Mouse (Mus musculus): ENCODE measurements at regions not wholly inside any gene's neighbourhood (a gene's known extent, or its start where the extent isn't known, plus 50 kb on each side); places are given as distances from the start of the nearest gene placed in this dataset.

GRCm38 (mm10) chr10:23704048-23704447 is 83.0 kb downstream of the Rps12 start:
- TF ChIP-seq CEBPB (IDR thresholded peaks at IDR 0.05; ENCODE audit: insufficient read depth, poor library complexity, severe bottlenecking), result no peak
- no peak for TF ChIP-seq POLR2A (IDR thresholded peaks at IDR 0.05; ENCODE audit: insufficient read length, low read depth)
- no peak for TF ChIP-seq E2F4 (IDR thresholded peaks at IDR 0.05; ENCODE audit: insufficient read depth)
- no peak for TF ChIP-seq USF1 (IDR thresholded peaks at IDR 0.05; ENCODE audit: low read depth)

Measured in myocyte (in vitro differentiated cells).